Mouse (Mus musculus) liver, embryonic 14.5 days (tissue): ENCODE measurements at regions not wholly inside any gene's neighbourhood (a gene's known extent, or its start where the extent isn't known, plus 50 kb on each side); places are given as distances from the start of the nearest gene placed in this dataset.

Source experiments
- ATAC-seq: fragments of 200-750 bp; cut with Nextera tagmentation; 2 replicates; pipeline ENCODE4 v1.8.0; 2017; ENCODE audit warnings: moderate number of reproducible peaks, mild to moderate bottlenecking, moderate library complexity; ENCODE audit not compliant: insufficient read depth
- DNase-seq, 3 experiments: peaks; one replicate each; pipeline ENCODE4 v3.0.0-alpha.2; 2012 to 2013; ENCODE audit warnings: low read depth in 3 of 3, low spot score in 3 of 3
- H3K27ac ChIP-seq: fragments of 300-500 bp; sonication (generic); 2 replicates; pipeline ENCODE4 v1.5.1; 2014; ENCODE audit warnings: moderate library complexity, mild to moderate bottlenecking, control low read depth, inconsistent platforms
- H3K27me3 ChIP-seq: fragments of 300-500 bp; sonication (generic); 2 replicates; pipeline ENCODE4 v1.6.1; 2014; ENCODE audit warnings: mild to moderate bottlenecking, low read length, moderate library complexity; ENCODE audit not compliant: control insufficient read depth, insufficient read depth
- H3K36me3 ChIP-seq: fragments of 300-500 bp; sonication (generic); replicated peaks from 2 replicates; pipeline ENCODE4 v1.6.1; 2014; ENCODE audit warnings: low read depth; ENCODE audit not compliant: control insufficient read depth, insufficient read depth
- H3K4me1 ChIP-seq, 2 experiments: fragments of 200-500 bp in 1 of 2; fragments of 300-500 bp in 1 of 2; sonication (generic) in 1 of 2; replicated peaks; 2 replicates each; pipeline ENCODE4 v1.6.1; 2012 to 2014; ENCODE audit warnings: antibody characterized with exemption in 1 of 2, inconsistent platforms in 1 of 2, low read length in 1 of 2; ENCODE audit not compliant: control insufficient read depth in 2 of 2, insufficient read depth in 2 of 2
- H3K4me2 ChIP-seq: fragments of 300-500 bp; sonication (generic); 2 replicates; pipeline ENCODE4 v1.6.1; 2014; ENCODE audit warnings: low read depth, mild to moderate bottlenecking, control low read depth, moderate library complexity
- H3K4me3 ChIP-seq, 2 experiments: fragments of 200-500 bp in 1 of 2; fragments of 300-500 bp in 1 of 2; sonication (generic) in 1 of 2; 2 replicates each; pipeline ENCODE4 v1.5.1; 2012 to 2014; ENCODE audit warnings: low read depth in 2 of 2, low read length in 2 of 2, mild to moderate bottlenecking in 2 of 2, control low read depth in 1 of 2, inconsistent platforms in 1 of 2, moderate library complexity in 1 of 2; ENCODE audit not compliant: insufficient read depth in 1 of 2
- H3K9ac ChIP-seq: fragments of 300-500 bp; sonication (generic); replicated peaks from 2 replicates; pipeline ENCODE4 v1.6.1; 2014; ENCODE audit warnings: mild to moderate bottlenecking, control low read depth, moderate library complexity
- H3K9me3 ChIP-seq: fragments of 300-500 bp; sonication (generic); 2 replicates; pipeline ENCODE4 v1.6.1; 2016; ENCODE audit warnings: low read length, mixed read lengths; ENCODE audit not compliant: control insufficient read depth
- CTCF ChIP-seq: IDR thresholded peaks from 2 replicates; pipeline ENCODE4 v1.5.1; 2016; ENCODE audit warnings: antibody characterized with exemption, low read depth, control low read depth
- EP300 ChIP-seq: IDR thresholded peaks from 2 replicates; pipeline ENCODE4 v1.6.1; 2016; ENCODE audit warnings: antibody characterized with exemption, low read depth
- WGBS: fragments of 180-500 bp; shearing (Covaris S2); extraction: QIAGEN DNeasy Blood & Tissue Kit; methylation state at CpG from one replicate; pipeline ENCODE4 v1.1.7; 2014; ENCODE audit not compliant: insufficient replicate concordance; 5-methylcytosine and 5-hydroxymethylcytosine counted together

DNA sequence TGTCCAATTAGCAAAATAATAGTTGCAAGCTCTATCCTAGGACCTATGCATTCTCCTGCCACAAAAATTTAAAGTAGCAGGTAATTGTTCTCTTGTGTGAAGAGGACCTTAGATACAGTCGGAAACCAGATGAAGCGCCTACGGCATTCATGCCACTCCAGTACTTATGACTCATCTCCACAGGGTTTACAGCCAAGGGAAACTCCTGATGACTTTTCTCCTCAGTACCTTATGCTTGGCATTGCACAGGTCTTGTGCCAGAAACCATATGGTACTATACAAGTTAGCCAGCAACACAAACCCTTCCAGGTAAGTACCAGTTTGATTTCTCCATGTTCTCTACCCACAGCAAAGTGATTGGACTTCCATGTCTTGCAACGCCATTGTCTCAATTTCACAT lies 606.3 kb upstream of the Dmac1 start:
- no peaks in the 10 kb centered on the region for H3K27me3 ChIP-seq
- H3K9ac ChIP-seq = no peak overlapping the region
- no peaks in the 10 kb centered on the region for H3K36me3 ChIP-seq
- ATAC-seq (no peak), DNase-seq (no peak)
- H3K9me3 ChIP-seq = no peaks in the 10 kb centered on the region
- TF ChIP-seq CTCF (no peak), EP300 (no peak)
- H3K4me3 ChIP-seq = no peak overlapping the region
- H3K4me2 ChIP-seq = no peak overlapping the region
- 79% methylated on average over 4 of the region's 4 CpGs for WGBS
- no peak overlapping the region for H3K27ac ChIP-seq
- no peaks in the 10 kb centered on the region for H3K4me1 ChIP-seq

DNA sequence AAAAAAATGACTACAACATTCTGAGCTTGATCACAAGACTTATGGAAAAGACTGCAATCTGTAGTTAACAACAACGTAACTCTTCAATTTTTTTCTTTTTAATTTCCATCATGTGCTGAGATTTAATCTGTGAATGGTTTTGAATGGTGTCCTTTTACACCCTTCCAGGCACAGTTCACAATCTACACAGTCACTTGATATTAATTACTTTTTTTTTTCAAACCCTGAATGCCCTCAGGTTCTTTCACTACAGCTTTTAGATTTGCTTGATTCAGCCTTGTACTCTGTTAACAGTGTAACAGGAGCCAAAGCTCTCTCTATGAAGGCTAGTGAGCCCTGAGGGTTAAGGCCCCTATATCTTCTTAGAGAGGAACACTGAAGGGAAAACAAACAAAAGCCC lies 591.7 kb upstream of the Dmac1 start:
- ATAC-seq (no peak), DNase-seq (no peak)
- TF ChIP-seq CTCF (no peak), EP300 (no peak)
- no peaks in the 10 kb centered on the region for H3K9me3 ChIP-seq
- no peak overlapping the region for H3K9ac ChIP-seq
- no peak overlapping the region for H3K27ac ChIP-seq
- no peak overlapping the region for H3K4me3 ChIP-seq
- H3K4me1 ChIP-seq = no peaks in the 10 kb centered on the region
- H3K27me3 ChIP-seq = no peaks in the 10 kb centered on the region
- H3K4me2 ChIP-seq = no peak overlapping the region
- H3K36me3 ChIP-seq = no peaks in the 10 kb centered on the region
- 86% methylated on average over 1 of the region's 1 CpGs for WGBS

DNA sequence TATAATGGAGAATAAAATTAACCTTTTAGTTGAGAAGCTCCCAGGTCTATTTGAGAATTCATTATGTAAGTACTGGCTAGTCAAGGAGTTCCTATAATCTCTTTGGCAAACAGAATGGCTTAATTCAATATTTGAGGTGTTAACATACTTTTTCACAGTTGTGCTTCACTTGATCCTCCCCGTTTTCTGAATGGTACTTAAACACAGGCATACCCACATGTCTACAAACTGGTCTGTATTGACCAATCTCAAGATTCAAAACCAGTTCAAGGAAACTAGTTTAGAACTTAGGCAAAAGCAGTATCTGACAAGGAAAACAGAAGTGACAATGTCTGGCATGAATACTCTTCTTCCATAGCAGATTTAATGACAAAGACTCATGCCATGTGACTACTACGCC lies 583.0 kb upstream of the Dmac1 start:
- H3K4me2 ChIP-seq = no peak overlapping the region
- no peaks in the 10 kb centered on the region for H3K9me3 ChIP-seq
- no peaks in the 10 kb centered on the region for H3K27me3 ChIP-seq
- no peak overlapping the region for H3K9ac ChIP-seq
- no peak overlapping the region for H3K4me3 ChIP-seq
- WGBS = 63% methylated on average over 2 of the region's 2 CpGs
- no peaks in the 10 kb centered on the region for H3K4me1 ChIP-seq
- H3K36me3 ChIP-seq = no peaks in the 10 kb centered on the region
- H3K27ac ChIP-seq = no peak overlapping the region
- TF ChIP-seq EP300 (no peak), CTCF (no peak)
- DNase-seq = no peak
- ATAC-seq = no peak

DNA sequence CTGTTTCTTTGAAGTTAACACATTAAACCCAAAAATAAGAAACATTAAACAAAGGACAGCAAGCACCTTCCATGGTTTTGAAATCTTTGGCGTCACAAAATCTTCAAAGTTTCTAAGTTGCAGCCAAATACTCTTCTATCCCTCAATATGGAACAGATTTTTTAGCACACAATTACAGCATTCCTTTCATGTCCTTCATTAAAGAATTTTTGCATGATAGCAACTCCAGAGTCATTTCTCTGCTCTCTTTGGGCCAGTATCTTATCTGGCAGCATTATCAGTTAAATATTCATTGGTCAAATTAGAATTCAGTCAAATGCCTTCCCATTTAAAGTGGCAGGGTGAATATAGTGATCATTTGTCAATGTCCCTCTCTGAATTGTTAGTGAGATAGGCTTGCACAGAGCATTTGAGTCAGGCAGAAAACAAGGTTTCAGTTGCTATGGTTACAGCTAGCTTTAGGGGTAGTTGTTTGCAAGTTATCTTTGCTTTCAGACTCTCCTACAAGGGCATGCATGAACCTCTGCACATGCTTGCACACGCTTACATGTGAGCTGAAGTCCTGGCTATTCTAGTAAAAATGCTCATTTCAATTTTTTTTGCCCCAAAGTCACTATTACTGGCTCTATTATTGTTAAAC lies 579.8 kb upstream of the Dmac1 start:
- H3K36me3 ChIP-seq = no peaks in the 10 kb centered on the region
- DNase-seq (no peak), ATAC-seq (no peak)
- H3K4me2 ChIP-seq = no peak overlapping the region
- H3K4me1 ChIP-seq = no peaks in the 10 kb centered on the region
- no peak overlapping the region for H3K27ac ChIP-seq
- no peaks in the 10 kb centered on the region for H3K27me3 ChIP-seq
- H3K9ac ChIP-seq = no peak overlapping the region
- no peaks in the 10 kb centered on the region for H3K9me3 ChIP-seq
- no peak for TF ChIP-seq EP300
- TF ChIP-seq CTCF = no peak
- 62% methylated on average over 2 of the region's 2 CpGs for WGBS
- no peak overlapping the region for H3K4me3 ChIP-seq

DNA sequence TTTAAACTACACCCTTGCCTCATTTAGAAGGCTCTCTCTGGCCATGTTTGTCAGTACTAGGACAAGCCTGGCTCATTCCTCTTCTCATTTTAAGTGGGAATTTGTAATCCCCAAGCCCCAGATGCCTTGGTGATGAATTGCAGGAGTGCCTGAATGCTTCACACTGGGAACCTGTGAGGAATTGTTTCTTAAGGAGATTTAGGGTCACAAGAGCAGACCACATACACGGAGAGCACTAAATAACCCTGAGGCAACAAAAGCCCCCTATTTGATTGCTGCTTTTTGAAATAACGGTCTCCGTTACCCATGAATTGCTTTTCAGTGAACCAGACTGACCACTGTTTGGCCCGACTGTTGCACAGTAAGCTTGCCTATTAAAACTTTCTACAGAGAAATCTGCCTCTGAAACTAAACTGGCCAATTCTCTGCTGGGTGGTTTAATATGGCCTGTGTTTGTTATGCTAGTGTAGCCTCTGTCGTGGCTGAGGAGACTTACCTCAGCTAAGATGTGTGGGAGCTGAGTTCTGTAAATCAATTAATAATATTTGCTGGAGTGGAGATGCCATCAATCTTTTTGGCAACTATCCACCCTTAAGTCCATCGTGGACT lies 577.7 kb upstream of the Dmac1 start:
- ATAC-seq = no peak
- Histone ChIP-seq H3K4me3 (no peak overlapping the region), H3K36me3 (no peaks in the 10 kb centered on the region), H3K27ac (no peak overlapping the region), H3K27me3 (no peaks in the 10 kb centered on the region), H3K4me2 (no peak overlapping the region), H3K9me3 (no peaks in the 10 kb centered on the region), H3K4me1 (no peaks in the 10 kb centered on the region), H3K9ac (no peak overlapping the region)
- no peak for DNase-seq
- 49% methylated on average over 6 of the region's 6 CpGs for WGBS
- TF ChIP-seq CTCF (no peak), EP300 (no peak)
